ENCODE assay signal across 22 mouse cellular contexts in genomic region chr16:57360785-57361184, GRCm38 (mm10). TPM values are rescaled to one million over a fixed set of nuclear protein-coding genes. Genes with fewer than 3 reads are reported as not detected.
DNase-seq lines count a peak whose midpoint lies in the region; ATAC-seq lines count a peak whose summit lies in the region.
"Had no signal": no experiment of that assay in that cellular context is flagged by ENCODE, and none has a peak within 500 bp of the region (broad histone marks: within the 10 kb centered on the region; RNA-seq: fewer than 3 reads in every experiment).

No protein-coding gene starts in this region.

- no peak overlapping the region for H3K4me2 ChIP-seq in forebrain, embryonic 12.5 days
- no peak overlapping the region for H3K4me2 ChIP-seq in lung, embryonic 15.5 days
- H3K4me2 ChIP-seq: forebrain, embryonic 13.5 days; forebrain, embryonic 15.5 days had no signal

- H3K4me1 ChIP-seq in forebrain, embryonic 10.5 days = peaks cover 10% of the 10 kb centered on the region
- H3K4me1 ChIP-seq in forebrain, embryonic 12.5 days = peaks cover 3% of the 10 kb centered on the region
- H3K4me1 ChIP-seq in heart, embryonic 10.5 days = peaks cover 17% of the 10 kb centered on the region
- peaks cover 6% of the 10 kb centered on the region; the same call in 1 of the 2 replicates for H3K4me1 ChIP-seq in lung, embryonic 15.5 days
- peaks cover 33% of the 10 kb centered on the region for H3K4me1 ChIP-seq in limb, embryonic 10.5 days

- no peaks in the 10 kb centered on the region for H3K36me3 ChIP-seq in forebrain, embryonic 10.5 days (replicated peaks)
- no peaks in the 10 kb centered on the region for H3K36me3 ChIP-seq in forebrain, embryonic 12.5 days (replicated peaks)
- H3K36me3 ChIP-seq in heart, embryonic 10.5 days = no peaks in the 10 kb centered on the region
- H3K36me3 ChIP-seq in lung, embryonic 15.5 days = no peaks in the 10 kb centered on the region
- no peaks in the 10 kb centered on the region for H3K36me3 ChIP-seq in limb, embryonic 10.5 days
- H3K36me3 ChIP-seq: forebrain, embryonic 15.5 days had no signal

- no peak overlapping the region for H3K9ac ChIP-seq in forebrain, embryonic 12.5 days
- H3K9ac ChIP-seq in lung, embryonic 15.5 days = no peak overlapping the region
- H3K9ac ChIP-seq: forebrain, embryonic 13.5 days; forebrain, embryonic 15.5 days; forebrain, postnatal 0 days had no signal

- no peak for ATAC-seq in forebrain, embryonic 12.5 days (ENCODE audit: low FRiP score)
- ATAC-seq in lung, embryonic 15.5 days (ENCODE audit: borderline replicate concordance, extremely low read depth, low FRiP score, low TSS enrichment) = 0 out of 2 replicates have a peak, but pooled peaks have one; percentile 25
- ATAC-seq: activated CD4-positive, CD25-positive, alpha-beta regulatory T cell, adult 4 months; forebrain, embryonic 13.5 days; forebrain, embryonic 15.5 days; forebrain, postnatal 0 days; Patski had no signal

- DNase-seq in forebrain, embryonic 10.5 days (ENCODE audit: extremely low spot score, low spot score) = no peak
- peak; percentile 91 for DNase-seq in heart, adult 11 months
- no peak for DNase-seq in heart, embryonic 10.5 days (ENCODE audit: low spot score)
- DNase-seq in lung, adult 18-20 months = no peak
- DNase-seq in limb, embryonic 10.5 days (ENCODE audit: low spot score) = no peak
- no peak for DNase-seq in urinary bladder, adult 18-20 months (ENCODE audit: low spot score in 2 of 2)
- DNase-seq: adrenal gland, adult 8-10 months; adrenal gland, postnatal 14 days; adrenal gland, postnatal 36 days; cerebellum, adult 11-12 months; cerebellum, adult 2 months; cerebellum, adult 9-10 months; cerebellum, postnatal 10 days; cerebellum, postnatal 25 days; forebrain, postnatal 0 days had no signal

- H3K27me3 ChIP-seq in forebrain, embryonic 10.5 days (ENCODE audit: poor library complexity, severe bottlenecking) = no peaks in the 10 kb centered on the region
- no peaks in the 10 kb centered on the region for H3K27me3 ChIP-seq in forebrain, embryonic 12.5 days
- no peaks in the 10 kb centered on the region for H3K27me3 ChIP-seq in heart, embryonic 10.5 days (ENCODE audit: insufficient read depth, poor library complexity, severe bottlenecking)
- H3K27me3 ChIP-seq in lung, embryonic 15.5 days = no peaks in the 10 kb centered on the region
- 0 out of 2 replicates have a peak, but pooled peaks cover 5% of the 10 kb centered on the region for H3K27me3 ChIP-seq in limb, embryonic 10.5 days (ENCODE audit: low read depth, poor library complexity, severe bottlenecking)
- H3K27me3 ChIP-seq: forebrain, embryonic 13.5 days; forebrain, embryonic 15.5 days; Patski had no signal

- no peaks in the 10 kb centered on the region for H3K9me3 ChIP-seq in forebrain, embryonic 10.5 days
- H3K9me3 ChIP-seq in forebrain, embryonic 12.5 days = no peaks in the 10 kb centered on the region
- H3K9me3 ChIP-seq in heart, embryonic 10.5 days = no peaks in the 10 kb centered on the region
- no peaks in the 10 kb centered on the region for H3K9me3 ChIP-seq in lung, embryonic 15.5 days
- H3K9me3 ChIP-seq in limb, embryonic 10.5 days (replicated peaks) = no peaks in the 10 kb centered on the region
- H3K9me3 ChIP-seq: forebrain, embryonic 13.5 days; forebrain, embryonic 15.5 days; G1E had no signal

- no peak overlapping the region for H3K4me3 ChIP-seq in forebrain, embryonic 10.5 days
- no peak overlapping the region for H3K4me3 ChIP-seq in forebrain, embryonic 12.5 days (replicated peaks)
- H3K4me3 ChIP-seq in heart, embryonic 10.5 days = no peak overlapping the region
- no peak overlapping the region for H3K4me3 ChIP-seq in lung, embryonic 15.5 days
- H3K4me3 ChIP-seq in limb, embryonic 10.5 days = no peak overlapping the region
- H3K4me3 ChIP-seq: forebrain, embryonic 13.5 days; forebrain, embryonic 15.5 days had no signal

- WGBS in forebrain, embryonic 10.5 days = 91% methylated on average over 3 of the region's 3 CpGs
- WGBS in forebrain, embryonic 12.5 days = 96% methylated on average over 3 of the region's 3 CpGs
- WGBS in heart, embryonic 10.5 days = 81% methylated on average over 3 of the region's 3 CpGs
- 95% methylated on average over 3 of the region's 3 CpGs for WGBS in lung, embryonic 15.5 days
- 92% methylated on average over 3 of the region's 3 CpGs for WGBS in limb, embryonic 10.5 days

- H3K27ac ChIP-seq in forebrain, embryonic 10.5 days = 0 out of 2 replicates have a peak overlapping the region, but pooled peaks have one; percentile 3
- no peak overlapping the region for H3K27ac ChIP-seq in forebrain, embryonic 12.5 days
- no peak overlapping the region for H3K27ac ChIP-seq in heart, embryonic 10.5 days
- no peak overlapping the region for H3K27ac ChIP-seq in lung, embryonic 15.5 days
- H3K27ac ChIP-seq in limb, embryonic 10.5 days = peak overlapping the region; percentile 5; the same call in 1 of the 2 replicates
- H3K27ac ChIP-seq: forebrain, embryonic 13.5 days; forebrain, embryonic 15.5 days had no signal

RNA-seq across cellular contexts. Expression of gene Filip1l, which starts 7.9 kb away (rescaled TPM):
- 6.3 and 6.7 TPM in 2 replicates for polyA plus RNA-seq in forebrain, embryonic 10.5 days (2016; fragmentation: Nextera tagmentation; extraction: Ambion mirVana)
- polyA plus RNA-seq in forebrain, embryonic 12.5 days (2016; fragmentation: Nextera tagmentation; extraction: Ambion mirVana) = 5.4 and 6.6 TPM in 2 replicates
- 16.0 and 20.3 TPM in 2 replicates for polyA plus RNA-seq in heart, embryonic 10.5 days (2016; fragmentation: Nextera tagmentation; extraction: Ambion mirVana)
- 28.0 and 28.8 TPM in 2 replicates for polyA plus RNA-seq in lung, embryonic 15.5 days (2015; fragmentation: Nextera tagmentation; extraction: Ambion mirVana)
- 10.7 and 14.4 TPM in 2 replicates for polyA plus RNA-seq in limb, embryonic 10.5 days (2016; fragmentation: Nextera tagmentation; extraction: Ambion mirVana)

Comparison
In these comparisons a context has a peak if more than half of its experiments do, and no peak if none do; other contexts are left out.
1. H3K27ac ChIP-seq: peak in forebrain, embryonic 10.5 days (single experiment) and limb, embryonic 10.5 days (single experiment); none in forebrain, embryonic 12.5 days (single experiment), heart, embryonic 10.5 days (single experiment) and lung, embryonic 15.5 days (single experiment).